Mouse (Mus musculus) right cerebral cortex, postnatal 36 days (tissue): ENCODE results near the gene Hcfc1r1.

ENCODE experiments used
- DNase-seq, 2 experiments: peaks; one replicate each; pipeline ENCODE4 v3.0.0; 2022; ENCODE audit warnings: low spot score in 2 of 2, mixed read lengths in 1 of 2

Gene Hcfc1r1

DNA sequence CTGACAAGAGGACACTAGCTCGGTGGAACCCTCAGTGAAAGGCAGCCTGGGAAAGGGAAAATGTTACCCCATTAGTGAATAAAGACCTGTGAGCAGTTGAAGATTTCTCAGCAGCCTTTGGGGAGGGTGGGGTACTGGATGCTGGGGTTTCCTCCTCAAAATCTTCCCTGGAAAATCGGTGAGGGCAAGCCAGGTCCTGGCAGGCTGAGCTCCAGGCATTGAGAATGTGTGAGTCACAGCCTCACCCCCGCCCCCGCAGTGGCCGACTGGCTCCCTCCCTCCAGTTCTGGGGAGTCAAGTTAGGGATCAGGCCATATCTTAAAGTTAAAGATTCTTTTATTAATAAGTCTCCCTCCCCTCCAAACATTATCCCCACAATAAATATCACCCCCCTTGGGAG lies 1.7 kb downstream of the Hcfc1r1 start:
- DNase-seq, result no peak

DNA sequence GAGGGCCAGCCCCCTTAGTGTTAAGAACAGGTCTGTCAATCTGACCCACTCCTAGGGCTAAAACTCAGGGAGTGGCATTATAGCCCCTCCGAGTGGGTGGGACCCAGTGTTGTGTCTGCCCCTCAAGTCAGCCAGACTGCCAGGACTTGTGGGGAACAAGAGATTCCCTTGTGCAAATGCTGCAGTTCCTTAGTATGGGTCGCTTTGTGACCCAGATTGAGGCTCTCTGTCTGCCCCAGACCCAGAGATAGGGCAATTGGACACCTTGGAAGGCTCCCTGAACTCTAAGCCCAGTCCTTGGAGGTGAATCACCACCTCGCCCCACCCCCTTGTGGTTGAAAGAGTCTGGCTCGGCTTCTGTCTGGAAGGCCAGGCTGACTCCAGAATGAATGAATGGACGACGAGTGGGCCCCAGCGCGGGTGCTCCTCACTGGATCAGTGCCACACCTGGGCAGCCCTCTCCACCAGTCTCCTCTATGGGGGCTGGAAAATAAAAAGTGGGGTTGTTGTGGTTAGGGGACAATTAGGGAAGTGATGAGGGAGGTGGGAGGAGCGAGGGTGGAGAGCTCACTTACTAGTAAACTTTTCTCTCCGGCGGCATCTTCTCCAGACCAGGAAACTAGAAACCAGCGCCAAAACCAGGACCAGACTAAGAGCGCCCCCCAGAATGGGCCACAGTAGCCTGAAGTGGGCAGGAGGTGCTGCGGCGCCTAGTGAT lies 2.3 kb downstream of the Hcfc1r1 start:
- no peak for DNase-seq

DNA sequence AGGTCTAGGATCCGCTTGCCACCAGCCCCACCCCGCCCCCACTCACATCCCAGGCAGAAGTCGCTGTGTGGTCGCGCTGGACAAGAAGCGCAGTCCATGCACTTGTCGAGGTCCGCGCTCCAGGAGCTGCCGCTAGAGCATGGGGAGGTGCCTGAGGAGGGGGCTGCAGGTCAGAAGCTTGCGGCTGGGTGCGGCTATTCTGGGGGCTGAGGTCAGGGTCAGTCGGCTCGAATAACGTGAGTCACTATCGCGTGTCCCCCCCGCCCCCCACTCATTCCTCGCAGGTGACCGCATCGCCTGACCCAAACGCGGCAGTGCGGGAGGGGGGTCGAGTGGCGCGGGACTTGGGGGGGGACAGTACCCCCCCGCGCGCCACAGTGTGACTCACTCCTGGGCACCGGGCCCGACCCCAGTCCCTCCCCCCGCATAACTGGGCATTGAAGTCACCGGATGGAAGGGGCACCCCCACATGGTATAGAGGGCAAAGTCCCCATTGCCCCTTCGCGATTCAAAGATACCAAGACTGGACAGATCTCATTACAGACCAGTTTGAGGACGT lies 3.2 kb downstream of the Hcfc1r1 start:
- no peak for DNase-seq

DNA sequence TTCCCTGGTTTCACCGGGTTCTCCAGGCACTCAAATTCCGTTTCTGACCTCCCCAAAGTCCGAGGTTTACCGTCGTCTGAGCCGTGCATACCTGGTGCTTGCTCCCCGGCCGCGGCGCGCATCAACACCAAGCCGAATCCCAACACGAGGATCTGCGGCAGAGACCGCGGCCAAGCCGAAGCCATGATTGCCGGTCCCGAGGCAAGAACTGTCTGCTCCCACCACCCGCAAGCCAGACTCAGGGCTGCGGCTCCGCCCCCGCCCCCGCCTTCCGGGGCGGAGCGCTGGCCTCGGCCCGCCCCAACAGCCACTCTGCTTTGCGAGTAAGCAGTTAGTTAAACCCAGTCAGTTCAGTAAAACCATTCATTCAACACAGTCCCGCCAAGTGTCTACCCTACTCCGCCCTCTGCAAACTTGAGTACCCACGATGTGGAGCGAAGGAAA lies 3.9 kb downstream of the Hcfc1r1 start, which contains the start of gene Tnfrsf12a:
Tnfrsf12a (minus strand) TSS at position 233 of the 444 bp plus-strand sequence.
- DNase-seq, result peak; percentile 66 to 70

DNA sequence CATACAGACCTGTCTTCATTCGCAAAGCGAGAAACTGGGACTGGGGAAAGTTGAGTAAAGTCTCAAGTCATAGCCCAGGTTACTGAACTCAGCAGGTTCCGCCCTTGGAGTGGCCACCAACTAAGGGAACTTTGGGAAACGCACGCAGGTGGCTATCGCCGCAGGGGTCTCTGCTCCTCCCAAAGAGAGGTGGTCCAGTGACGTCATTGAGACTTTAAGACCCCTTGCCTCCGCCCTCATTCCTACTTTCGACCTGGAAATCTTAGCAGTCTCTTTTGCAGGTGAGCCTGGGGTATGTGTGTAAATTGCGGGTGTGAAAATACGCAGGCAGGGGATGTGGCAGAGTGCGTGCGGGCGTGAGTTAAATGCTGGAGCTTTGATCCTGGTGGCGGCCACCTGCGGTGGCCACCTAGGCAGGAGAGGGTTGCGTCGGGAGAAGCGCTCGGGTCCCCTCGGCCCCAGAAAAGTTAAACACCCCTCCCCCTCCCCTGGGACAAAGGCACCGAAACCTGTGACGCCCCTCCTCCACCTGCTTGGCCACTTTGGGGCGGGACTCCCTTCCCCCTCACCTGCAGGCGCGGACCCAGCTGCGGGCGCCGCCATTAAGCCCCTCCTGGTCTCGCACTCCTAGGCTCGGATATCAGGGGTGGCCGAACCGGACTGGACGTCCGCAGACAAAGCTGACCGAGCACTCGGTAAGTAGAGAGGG lies 5.9 kb downstream of the Hcfc1r1 start, which contains the start of gene Cldn6:
Cldn6 (plus strand) TSS at position 123 of the 709 bp plus-strand sequence.
- no peak for DNase-seq

DNA sequence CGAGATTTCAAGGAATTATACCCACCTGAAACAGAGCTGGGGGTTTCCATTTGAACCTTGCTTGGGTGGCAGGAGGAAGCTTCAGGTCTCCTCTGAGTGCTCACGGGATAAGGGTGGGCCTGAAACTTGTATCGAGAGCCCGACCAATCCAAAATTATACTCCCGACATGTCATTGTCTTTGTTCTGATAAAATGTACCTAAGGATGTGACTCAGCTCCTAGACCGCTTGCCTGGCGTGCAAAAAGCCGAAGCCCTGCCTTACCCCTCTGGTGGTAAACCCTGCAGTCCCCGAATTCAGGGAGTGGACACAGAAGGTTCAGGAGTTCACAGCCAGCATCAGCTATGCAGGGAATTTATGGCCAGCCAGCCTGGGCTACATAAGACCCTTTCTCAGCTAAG lies 6.9 kb downstream of the Hcfc1r1 start:
- no peak for DNase-seq

DNA sequence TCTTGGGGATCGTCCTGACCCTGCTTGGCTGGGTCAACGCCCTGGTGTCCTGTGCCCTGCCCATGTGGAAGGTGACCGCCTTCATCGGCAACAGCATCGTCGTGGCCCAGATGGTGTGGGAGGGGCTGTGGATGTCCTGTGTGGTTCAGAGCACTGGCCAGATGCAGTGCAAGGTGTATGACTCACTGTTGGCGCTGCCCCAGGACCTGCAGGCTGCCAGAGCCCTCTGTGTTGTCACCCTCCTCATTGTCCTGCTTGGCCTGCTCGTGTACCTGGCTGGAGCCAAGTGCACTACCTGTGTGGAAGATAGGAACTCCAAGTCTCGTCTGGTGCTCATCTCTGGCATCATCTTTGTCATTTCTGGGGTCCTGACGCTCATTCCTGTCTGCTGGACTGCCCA lies 7.7 kb downstream of the Hcfc1r1 start:
- no peak for DNase-seq

DNA sequence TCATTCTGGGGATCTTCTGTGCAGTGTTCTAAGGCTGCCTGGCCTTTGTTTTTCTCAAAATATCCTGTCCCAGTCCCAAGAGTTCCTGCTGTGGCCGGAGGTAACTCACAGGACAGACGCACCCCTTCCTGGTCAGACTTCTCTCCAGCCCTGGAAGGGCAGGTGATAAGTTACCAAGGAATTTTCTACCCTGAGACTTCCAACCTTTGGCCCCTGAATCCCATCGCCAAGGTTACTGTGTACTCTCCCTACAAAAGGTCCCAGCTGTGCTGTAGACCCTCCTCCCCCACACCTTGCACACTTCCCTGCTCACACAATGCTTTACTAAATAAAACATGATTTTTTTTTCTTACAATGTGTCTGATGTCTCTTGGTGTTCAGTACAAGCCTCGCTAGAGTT lies 8.7 kb downstream of the Hcfc1r1 start:
- no peak for DNase-seq

DNA sequence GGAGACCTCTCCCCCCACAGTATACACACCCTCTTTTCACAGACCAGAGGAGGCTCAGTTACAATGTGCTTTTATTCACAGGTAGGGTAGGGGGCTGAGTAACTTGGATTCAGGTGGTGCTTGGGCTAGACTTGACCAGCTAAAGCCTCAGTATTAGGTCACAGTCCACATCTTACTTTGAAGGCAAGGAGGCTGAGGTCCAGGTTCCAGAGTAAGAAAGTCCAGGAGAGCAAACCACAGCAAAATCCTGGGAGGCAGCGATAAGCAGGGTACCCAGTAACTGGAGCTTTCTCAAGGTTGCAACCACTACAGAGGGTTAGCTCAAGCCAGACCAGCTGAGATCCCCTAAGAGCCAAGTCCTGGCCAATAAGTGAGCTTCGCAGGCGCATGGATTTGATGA lies 9.1 kb downstream of the Hcfc1r1 start:
- no peak for DNase-seq

DNA sequence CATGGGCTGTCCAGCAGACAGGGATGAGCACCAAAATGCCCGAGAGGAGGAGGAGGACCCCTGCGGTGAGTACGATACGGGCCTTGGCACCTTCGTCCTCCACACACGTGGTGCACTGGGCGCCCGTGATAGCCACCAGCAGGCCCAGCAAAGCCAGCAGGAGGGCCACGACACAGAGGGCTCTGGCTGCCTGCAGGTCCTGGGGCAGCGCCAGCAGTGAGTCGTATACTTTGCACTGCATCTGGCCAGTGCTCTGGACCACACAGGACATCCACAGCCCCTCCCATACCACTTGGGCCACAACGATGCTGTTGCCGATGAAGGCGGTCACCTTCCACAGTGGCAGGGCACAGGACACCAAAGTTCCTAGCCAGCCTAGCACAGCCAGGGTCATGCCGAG lies 9.8 kb downstream of the Hcfc1r1 start:
- DNase-seq, result no peak

DNA sequence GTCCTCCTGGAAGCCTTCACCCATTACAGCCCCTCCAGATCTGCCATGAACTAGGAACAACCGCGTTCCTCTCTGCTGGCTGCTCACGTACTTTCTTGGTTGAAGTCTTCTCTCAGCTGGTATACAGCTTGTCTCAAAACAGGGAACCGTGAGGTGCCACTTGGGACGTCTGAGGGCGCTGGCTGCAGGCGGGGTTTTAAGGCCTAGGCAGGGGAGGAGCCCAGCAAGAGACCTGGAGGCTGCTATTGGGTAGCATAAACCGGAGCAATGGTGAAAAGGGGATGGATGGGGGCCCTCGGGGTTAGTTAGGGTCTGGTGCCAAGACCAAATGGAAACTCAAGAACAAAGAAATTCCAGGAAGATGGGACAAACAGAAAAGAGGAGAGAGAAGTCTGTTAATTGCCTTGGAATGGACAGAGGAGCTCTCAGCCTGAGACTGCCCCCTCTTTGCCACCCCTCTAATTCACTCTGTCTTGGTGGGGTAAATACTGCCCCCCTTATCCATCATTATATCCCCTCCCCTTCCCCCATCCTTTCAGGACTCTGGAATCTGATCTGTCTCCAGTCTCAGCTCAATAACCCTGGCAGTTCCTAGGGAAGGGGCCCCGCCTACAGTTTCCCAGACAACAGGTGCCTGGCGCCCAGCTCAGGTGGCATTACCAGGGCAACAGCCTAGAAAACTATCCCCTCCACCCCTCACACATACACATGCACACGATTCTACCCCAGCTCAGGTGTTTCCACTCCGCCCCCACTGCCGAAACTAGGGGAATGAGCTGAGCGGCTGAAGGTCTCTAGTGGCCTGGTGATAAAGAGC lies 10.7 kb downstream of the Hcfc1r1 start, which contains the start of gene Cldn9:
Cldn9 (minus strand) TSS at position 171 of the 817 bp plus-strand sequence.
- no peak for DNase-seq

DNA sequence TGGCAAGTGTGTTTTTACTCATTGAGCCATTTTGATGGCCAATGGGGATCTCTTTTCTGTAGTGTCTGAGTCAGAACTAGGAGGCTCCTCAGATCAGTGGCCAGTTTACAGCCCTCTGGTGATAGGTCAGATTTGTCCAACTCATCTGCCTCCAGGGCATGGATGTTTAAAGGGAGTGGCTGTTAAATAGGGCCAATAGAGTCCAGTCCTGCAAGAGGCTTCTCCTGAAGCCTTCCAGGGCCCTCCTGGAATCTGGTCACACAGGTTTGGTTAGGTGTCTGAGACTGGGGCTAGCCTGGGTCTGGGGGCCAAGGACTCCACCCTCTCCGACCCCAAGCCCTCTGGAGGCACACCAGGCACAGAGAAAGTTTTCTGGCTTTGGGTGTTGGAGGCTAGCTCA lies 21.1 kb downstream of the Hcfc1r1 start:
- DNase-seq, result no peak

DNA sequence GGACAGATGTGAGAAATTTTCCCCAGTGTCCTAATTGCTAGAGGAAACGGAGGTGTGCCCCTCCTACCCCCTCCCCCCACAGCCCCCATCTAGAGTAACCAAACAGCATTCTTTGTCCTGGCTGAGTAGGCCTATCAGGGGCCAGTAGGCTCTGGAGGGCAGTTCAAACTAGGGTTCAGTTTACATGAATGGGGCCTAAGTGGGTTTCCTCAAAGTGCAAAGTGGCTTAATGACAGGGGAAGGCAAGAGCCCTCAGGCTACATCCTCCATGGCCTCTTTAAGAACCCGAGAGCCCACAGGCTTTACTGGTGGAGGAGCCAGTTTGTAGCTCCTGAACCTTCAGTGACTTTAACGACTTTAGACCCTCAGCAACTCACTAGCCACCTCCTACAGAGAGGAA lies 22.4 kb downstream of the Hcfc1r1 start:
- DNase-seq, result no peak

DNA sequence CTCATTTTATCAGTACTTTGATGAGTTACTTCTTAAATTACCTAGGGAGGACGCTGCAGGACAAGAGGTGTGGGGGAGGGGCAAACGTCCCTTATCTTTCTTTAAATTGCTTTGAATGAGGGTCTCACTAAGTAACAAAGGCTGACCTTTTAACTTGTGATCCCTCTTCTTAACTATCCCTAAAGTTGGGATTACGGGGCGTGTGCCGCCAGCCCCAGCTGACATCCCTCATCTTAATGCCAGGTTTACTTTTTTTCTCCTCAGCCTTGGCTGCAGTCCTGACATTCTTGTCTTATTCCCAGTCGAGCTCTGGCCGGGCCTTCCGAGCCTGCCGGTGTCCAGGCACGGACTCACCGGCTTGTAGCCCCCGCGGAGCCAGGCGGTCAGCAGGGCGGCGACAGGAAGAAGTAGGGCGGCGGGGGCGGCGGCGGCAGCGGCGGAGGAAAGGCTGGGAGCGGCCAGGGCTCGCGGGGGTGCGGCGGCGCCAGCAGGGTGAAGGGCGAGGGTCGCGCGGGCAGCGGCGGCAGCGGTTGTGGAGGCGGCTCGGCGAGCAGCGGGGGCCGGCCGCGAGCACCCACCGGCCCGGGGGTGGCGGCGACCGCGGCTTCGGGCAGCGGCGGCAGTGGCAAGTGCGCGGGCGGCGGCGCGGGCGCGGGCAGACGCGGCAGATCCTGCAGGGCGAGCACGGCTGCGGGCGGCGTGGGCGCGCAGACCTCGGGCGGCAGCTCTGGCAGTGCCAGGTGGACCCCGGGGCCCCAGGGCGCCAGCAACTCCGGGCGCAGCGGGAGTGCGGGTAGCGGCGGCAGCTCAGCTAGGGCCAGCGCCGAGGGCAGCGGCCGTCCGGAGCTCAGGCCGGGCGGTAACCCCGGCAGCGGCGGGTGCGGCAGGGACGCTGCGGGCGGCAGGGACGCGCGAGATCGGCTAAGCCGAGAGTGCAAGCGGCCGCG lies 26.0 kb downstream of the Hcfc1r1 start:
- DNase-seq, result no peak

DNA sequence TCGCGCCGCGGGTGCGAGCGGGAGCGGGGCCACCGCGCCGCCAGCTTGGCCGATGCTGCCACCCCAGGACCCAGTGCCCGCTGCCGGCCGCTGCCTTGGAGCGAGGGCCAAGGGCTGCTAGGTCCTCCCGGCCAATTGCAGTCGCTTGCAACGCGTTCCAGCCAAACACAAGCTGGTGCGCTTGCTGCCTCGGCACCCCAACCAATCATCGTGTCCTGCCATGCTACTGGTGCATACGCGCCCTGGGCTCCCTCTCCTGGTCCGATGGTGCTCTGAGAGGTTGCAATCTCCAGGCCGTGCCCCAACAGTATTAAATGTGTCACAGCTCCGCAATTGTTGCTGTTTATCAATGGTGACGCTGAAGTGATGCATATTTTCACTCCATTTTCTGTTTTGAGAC lies 26.7 kb downstream of the Hcfc1r1 start:
- peak; percentile 90 for DNase-seq

DNA sequence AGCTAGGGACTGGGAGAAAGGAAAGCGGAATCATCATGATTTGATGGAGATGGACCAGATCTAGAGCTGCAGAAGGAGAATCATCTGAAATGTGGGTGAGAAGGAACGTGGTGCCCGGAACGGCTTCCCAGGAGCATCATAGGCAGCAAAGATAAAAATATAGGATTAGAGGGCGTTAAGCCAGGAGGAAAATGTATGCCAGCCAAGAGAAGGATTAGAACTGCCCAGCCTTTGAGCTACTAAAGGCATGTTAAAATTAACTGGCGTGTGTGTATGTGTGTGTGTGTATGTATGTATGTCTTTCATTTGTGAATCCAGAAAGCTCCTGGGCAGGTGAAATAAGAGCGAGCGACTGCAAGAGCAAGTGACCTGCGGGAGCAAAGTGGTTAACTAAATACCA lies 29.9 kb downstream of the Hcfc1r1 start:
- DNase-seq, result no peak

DNA sequence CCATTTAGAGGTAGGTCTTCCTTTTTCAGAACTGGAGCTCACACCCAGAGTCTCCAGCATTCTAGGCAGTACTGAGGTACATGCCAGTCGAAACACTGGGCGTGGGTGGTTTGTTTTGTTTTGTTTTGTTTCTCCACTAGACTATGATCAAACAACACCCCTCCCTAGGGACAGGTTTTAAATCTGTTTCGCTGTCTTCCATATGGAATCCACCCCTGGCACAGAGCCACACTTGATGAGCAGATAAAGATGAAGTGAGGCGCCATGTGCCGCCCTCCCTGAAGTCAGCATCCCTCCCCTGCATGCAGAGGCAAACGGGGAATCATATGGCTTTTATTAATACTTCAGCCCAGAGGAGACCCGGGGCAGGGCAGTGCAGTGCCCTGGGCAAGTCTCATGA lies 31.3 kb downstream of the Hcfc1r1 start:
- DNase-seq, result peak in 1 of 2 experiments; percentile 43

DNA sequence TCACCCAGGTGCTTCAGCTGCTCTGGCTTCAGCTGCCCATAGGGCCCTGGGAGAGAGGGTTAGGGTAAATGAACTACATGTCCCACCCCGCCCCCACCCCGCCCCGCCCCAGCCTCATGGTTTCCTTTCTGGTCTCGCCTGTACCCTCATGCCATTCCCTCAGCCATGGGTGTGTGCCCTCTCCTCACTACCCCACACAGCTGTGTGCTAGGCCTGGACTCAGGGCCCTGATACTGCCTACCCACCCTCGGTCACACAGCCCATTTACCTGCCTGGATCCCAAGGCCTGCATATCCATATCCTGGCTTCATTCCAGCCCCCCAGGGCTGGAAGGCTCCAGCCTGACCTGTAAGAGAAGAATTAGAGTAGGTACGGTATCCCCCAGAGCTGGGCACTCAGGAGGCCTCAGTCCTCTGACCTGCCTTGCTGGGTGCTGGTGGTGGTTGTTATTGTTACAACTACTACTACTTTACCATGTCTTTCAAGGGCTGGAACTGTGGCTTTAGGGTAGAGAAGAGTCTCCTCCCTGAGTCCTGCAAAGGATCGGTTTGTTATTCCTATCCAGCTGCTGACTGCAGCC lies 32.2 kb downstream of the Hcfc1r1 start:
- DNase-seq, result no peak

DNA sequence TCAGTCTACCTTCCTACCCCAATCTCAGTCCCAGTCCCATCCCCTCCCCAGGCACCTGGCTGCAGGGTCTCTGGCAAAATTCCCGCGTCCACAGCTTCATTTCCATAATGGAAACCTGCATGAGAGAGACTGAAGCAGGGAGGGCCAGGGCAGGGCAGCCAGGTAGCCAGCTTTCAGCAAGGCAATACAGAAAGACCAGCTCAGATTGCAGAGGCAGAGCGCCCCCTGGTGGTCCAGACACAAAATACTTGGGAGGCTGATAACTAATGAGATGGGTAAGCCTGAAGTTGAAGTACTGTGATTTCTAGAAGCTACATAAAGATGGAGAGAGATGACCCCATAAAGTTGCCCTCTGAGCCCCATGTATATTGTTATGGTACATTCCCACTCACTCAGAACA lies 32.8 kb downstream of the Hcfc1r1 start:
- DNase-seq, result peak; percentile 47 to 49

DNA sequence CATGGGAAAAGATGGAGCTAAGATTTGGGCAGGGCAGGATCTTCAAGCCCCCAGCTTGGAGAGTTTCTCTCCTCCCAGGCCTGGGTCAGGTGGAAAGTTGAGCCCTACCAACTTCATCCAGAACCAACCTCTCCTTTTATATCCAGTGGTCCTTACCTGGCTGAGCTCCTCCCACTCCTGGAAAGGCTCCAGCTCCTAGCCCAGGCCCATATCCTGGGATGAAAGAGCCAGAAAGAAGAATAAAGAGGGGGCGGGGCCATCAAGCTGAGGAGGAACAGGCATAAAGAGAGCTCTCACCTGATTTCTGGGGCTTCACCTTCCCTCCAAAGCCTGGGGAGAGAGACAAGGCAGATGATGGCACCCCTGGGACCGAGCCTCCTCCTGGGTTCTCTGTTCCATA lies 43.6 kb downstream of the Hcfc1r1 start:
- DNase-seq, result no peak
